Mouse (Mus musculus) adrenal gland, adult 18-20 months (tissue): ENCODE results near the gene Nfib. TPM values are rescaled to one million over a fixed set of nuclear protein-coding genes. Genes with fewer than 3 reads are reported as not detected.
"Not testable (repeated sequence)": the region's sequence is repeated elsewhere in the genome, so short reads cannot be mapped to it uniquely, and the experiment has no call there.

Experiments used
- DNase-seq, 2 experiments: peaks; one replicate each; pipeline ENCODE4 v3.0.0; 2021 to 2022; ENCODE audit warnings: low spot score in 2 of 2
- total RNA-seq, 2 experiments: library from RNA; stranded (reverse); gene quantifications; 1 replicate in 1 of 2; 2 replicates in 1 of 2; pipeline ENCODE4 v1.2.3; 2021

Gene Nfib
- total RNA-seq, 2 experiments from 2014 or later: 61.8 to 76.3 TPM

- no peak for DNase-seq
Observed at GRCm38 (mm10) chr4:82272099-82272498, 433.5 kb downstream of the Nfib start.

GRCm38 (mm10) chr4:82271547-82271946 is 434.0 kb downstream of the Nfib start:
- DNase-seq: no peak

GRCm38 (mm10) chr4:82267832-82268778 is 437.4 kb downstream of the Nfib start:
- no peak for DNase-seq

GRCm38 (mm10) chr4:82266066-82266619 is 439.4 kb downstream of the Nfib start:
- no peak for DNase-seq

GRCm38 (mm10) chr4:82258545-82258944 is 447.0 kb downstream of the Nfib start:
- DNase-seq: not testable (repeated sequence)

- DNase-seq: no peak
Observed at GRCm38 (mm10) chr4:82252054-82252453, 453.5 kb downstream of the Nfib start.

GRCm38 (mm10) chr4:82250355-82250659 is 455.2 kb downstream of the Nfib start:
- DNase-seq: no peak

- DNase-seq: no peak
Observed at GRCm38 (mm10) chr4:82249518-82250354, 455.8 kb downstream of the Nfib start.

GRCm38 (mm10) chr4:82248961-82249360 is 456.6 kb downstream of the Nfib start:
- DNase-seq: no peak

GRCm38 (mm10) chr4:82248031-82248430 is 457.5 kb downstream of the Nfib start:
- no peak for DNase-seq

- DNase-seq: no peak
Observed at GRCm38 (mm10) chr4:82246290-82246689, 459.3 kb downstream of the Nfib start.

Other genes with a start within 250 kb of the Nfib start
- 10 to 100 TPM; 12.9 to 19.8 TPM for gene Zdhhc21, start 154.2 kb upstream of the Nfib start, total RNA-seq
- not detected for gene Cer1, start 179.4 kb upstream of the Nfib start, total RNA-seq